Mouse (Mus musculus) adrenal gland, postnatal 4 days (tissue): ENCODE measurements around the gene Spata9. TPM values are rescaled to one million over a fixed set of nuclear protein-coding genes. Genes with fewer than 3 reads are reported as not detected.
A peak's percentile ranks its signal among the peaks of the same experiment; 100 is the strongest.

ENCODE experiments used
- DNase-seq, 2 experiments: peaks; one replicate each; pipeline ENCODE4 v3.0.0; 2021 to 2022; ENCODE audit warnings: low spot score in 2 of 2, mixed read lengths in 2 of 2
- total RNA-seq, 2 experiments: library from RNA; stranded (reverse); gene quantifications; 2 replicates each; pipeline ENCODE4 v1.2.3; 2021

Spata9 gene
- total RNA-seq, 2 experiments from 2014 or later, result 0.48 TPM; not detected in 1

- DNase-seq, result no peak
These were observed 21.1 kb downstream of the Spata9 start for GRCm38 (mm10) chr13:75988096-75988495.

DNA sequence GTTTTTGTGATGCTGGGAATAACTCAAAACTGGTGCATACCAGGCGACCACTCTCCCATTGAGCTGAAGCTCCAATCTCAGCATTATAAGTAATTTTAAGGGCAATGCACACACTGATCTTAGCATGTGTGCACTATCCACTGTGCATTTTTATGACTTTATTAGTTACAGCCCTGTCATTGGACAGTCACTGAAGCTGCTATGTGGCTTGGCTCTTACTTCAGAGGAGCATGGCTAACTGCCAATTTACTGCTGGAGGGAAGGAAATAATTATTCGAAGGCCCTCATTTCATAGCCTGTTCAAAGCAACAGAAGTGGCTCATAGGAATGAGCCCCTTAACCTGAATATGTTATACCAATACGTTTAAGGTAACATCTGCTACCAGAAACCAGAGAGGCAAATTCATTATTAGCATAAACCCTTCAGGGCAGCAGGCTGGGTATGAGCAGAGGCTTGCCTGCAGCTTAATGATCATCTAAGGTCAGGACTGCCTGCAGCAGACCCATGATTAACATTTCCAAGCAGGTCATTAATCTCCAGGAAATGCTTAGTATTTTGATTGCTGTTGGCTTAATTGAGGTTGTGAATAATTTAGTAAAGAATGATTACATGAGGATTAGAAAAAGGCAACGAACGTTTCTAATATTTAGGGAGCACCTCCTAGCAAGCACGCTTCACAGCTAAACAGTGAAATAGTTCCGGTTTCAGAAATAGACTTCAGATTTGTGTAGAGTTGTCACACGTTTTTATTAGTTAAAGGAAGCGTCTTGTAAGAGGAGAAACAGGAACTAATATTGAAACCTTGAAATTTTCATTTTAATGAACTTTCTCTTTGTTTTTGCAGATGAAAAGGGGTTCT is 25.4 kb downstream of the Spata9 start:
- DNase-seq, result no peak

GRCm38 (mm10) chr13:76003272-76003671 is 36.3 kb downstream of the Spata9 start:
- DNase-seq, result no peak

- DNase-seq, result no peak
These were observed 47.6 kb downstream of the Spata9 start for GRCm38 (mm10) chr13:76014511-76014910.

DNA sequence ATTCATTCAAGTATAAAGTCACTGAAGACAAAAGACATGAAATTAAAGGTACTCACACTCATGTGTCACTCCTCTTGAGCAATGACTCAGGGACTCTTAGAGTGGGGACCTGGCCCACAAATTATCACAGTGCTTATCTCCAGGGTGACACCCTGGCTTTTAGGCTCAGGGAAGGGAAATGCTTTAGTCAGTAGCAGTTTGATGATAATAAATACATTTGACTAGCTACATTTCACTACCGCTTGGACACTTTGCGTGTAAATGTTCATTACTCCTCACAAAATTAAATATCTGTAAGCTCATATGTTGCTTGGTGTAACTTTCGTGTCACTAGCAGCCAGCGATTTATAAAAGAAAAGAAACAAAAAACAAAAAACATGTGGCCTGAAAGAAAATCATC is 50.5 kb downstream of the Spata9 start:
- DNase-seq, result no peak

DNA sequence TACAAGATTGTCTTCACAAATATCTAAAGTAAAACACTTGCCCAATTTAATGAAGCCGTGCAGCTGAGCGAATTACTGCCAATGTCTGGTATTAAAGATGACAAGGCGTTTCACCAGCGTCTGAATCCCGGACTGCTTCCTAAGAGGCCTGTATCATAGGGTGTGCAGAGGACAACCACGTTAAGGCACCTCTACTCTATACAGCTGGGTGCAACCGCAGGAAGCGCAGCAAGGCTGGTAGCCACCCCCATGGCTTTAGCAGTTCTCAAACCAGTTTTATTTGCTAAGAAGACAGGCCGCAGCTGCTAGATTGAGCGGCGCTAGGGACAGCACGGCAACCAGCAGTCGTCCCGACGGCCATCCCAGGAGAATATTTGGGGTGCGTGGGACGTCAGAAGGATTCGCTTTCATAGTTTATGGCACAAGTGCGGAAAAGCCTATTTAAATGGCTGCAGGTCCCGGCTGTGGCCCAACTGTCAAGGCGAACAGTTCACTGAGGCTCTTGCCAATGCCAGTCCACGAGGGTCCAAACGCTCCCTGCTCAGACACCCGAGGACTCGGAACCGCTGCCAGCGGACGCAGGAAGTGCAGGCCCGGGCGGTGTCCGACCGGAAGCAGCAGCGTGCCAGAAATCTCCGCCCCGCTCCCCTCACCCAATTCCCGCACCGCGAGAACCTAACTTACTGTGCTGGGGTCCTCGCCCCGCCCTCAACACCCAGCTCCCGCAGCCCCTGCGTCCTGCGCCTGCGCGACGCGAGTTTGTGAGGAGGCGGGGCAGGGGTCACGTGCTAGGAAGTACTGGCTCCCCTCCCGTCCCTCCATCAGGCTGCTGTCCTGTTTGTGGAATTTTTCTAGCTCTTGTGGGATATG is 51.3 kb downstream of the Spata9 start, which contains the start of gene Rfesd:
Gene Rfesd, minus strand, starts transcription at position 746 of the 870 bp plus-strand sequence.
- peak; percentile 91 to 95 for DNase-seq

DNA sequence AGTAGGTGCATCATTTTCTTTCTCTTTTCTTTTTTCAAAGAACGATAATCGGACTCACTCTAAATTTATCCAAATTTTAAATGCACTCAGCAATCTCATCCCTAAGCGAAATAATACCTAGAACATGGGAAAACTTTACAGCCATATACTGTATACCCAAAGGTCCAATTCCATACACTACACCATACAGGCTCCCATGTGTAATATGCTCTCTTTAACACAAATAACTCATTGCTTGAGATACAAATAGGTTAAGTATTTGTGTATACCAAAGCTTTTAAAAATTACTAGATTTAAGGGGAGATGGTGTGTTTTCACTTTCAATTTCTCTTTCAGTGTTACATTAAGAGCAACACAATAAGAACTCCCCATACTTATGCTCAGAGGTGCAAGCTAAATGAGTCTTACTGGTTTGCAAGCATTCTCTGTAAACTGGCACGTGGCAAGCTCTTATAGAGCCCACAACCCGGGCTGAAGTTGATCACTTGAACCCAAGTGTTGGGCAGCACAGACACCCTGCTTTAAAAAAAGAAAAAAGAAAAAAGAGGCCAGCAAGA is 52.0 kb downstream of the Spata9 start:
- DNase-seq, result no peak

GRCm38 (mm10) chr13:76021782-76022181 is 54.8 kb downstream of the Spata9 start:
- no peak for DNase-seq

- no peak for DNase-seq
These were observed 57.6 kb downstream of the Spata9 start for GRCm38 (mm10) chr13:76024588-76024987.

- DNase-seq, result no peak
These were observed 75.5 kb downstream of the Spata9 start for GRCm38 (mm10) chr13:76042455-76042854.

DNA sequence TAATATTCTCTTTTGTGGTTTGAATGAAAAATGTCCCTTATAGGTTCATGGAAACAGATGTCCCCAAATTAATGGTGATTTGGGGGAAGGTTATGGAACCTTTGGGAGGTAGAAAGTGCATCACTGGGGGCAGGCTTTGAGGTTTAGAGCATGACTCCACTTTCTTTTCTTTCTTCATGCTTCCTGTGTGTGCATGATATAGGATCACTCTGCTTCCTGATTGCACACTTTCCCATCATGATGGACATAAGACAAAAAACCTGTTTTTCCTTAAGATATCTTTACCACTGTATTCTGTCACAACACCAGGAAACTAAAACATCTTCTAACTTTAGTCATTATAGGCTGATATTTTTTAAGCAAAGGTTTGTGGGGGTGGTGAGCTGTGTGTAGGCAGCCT is 78.0 kb downstream of the Spata9 start:
- no peak for DNase-seq

Other genes with a start within 250 kb of the Spata9 start
- gene Glrx, start 127.3 kb upstream of the Spata9 start, total RNA-seq, result 10 to 100 TPM; 26.9 to 28.1 TPM
- 10 to 100 TPM; 22.1 to 24.1 TPM for gene Rhobtb3, start 23.2 kb upstream of the Spata9 start, total RNA-seq
- 10 to 100 TPM; 19.4 to 20.7 TPM for gene Rfesd, start 51.6 kb downstream of the Spata9 start, total RNA-seq
- gene Gpr150, start 89.8 kb downstream of the Spata9 start, total RNA-seq, result under 1 TPM; 0.23 to 0.36 TPM
- 10 to 100 TPM in 1 of 2 experiments, 1 to 10 TPM in 1; 9.1 to 11.6 TPM for gene Arsk, start 131.5 kb downstream of the Spata9 start, total RNA-seq
- gene Ttc37, start 131.6 kb downstream of the Spata9 start, total RNA-seq, result 10 to 100 TPM; 24.8 to 25.7 TPM